Mouse (Mus musculus): ENCODE measurements around the gene Cdh1. TPM values are rescaled to one million over a fixed set of nuclear protein-coding genes. Genes with fewer than 3 reads are reported as not detected.
"Not testable (repeated sequence)": the region's sequence is repeated elsewhere in the genome, so short reads cannot be mapped to it uniquely, and the experiment has no call there.

The Cdh1 gene
- polyA plus RNA-seq, 1 experiment = not detected

DNA sequence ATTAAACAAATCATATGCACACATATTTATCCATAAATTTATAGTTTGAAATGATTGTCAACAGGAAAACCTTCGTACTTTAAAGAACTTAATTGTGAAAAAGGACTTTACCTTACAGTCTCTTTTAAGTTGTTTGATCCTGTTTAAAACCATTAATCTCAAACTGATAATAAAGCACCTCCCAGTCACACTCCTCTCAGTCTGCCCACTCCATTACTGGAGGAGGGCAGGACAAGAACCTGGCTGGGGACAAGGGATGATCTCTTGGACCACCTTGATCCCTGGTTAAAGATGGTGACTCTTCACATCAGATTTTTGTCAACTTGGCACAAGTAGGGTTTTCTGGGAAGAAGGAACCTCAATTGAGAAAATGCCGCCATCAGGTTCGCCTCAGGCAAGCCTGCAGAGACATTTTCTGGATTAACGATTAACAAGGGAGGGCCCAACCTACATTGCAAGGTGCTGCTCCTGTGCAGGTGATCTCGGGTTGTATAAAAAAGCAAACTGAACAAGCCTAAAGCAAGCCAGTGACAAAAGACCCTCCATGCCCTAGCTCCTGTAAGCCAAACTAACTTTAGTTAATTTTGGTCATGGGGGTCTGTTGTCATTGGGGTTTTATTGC, 31.5 kb upstream of the Cdh1 start:
- Histone ChIP-seq H3K4me1 (ENCODE audit: control insufficient read depth, insufficient read depth, low read length) (no peaks in the 10 kb centered on the region), H3K4me3 (ENCODE audit: insufficient read depth, low read depth, low read length) (no peak overlapping the region), H3K27ac (ENCODE audit: insufficient read depth, low read depth, low read length) (no peak overlapping the region)
- WGBS = 92% methylated on average over 5 of the region's 5 CpGs
- TF ChIP-seq POLR2A (IDR thresholded peaks at IDR 0.05; ENCODE audit: insufficient read depth, low read depth, low read length) (no peak), CTCF (IDR thresholded peaks at IDR 0.05; ENCODE audit: insufficient read depth, low read depth, low read length) (no peak)

DNA sequence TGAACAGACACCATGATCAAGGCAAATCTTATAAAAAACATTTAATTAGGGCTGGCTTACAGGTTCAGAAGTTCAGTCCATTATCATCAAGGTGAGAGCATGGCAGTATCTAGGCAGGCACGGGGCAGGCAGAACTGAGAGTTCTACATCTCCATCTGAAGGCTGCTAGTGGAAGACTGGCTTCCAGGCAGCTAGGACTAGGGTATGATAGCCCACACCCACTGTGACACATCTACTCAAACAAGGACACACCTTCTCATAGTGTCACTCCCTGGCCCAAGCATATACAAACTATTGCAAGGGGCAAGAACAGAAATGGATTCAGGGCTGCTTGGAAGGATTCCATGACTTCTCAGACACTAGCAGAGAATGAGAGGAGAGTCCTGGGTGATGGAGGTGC, 31.0 kb upstream of the Cdh1 start:
- not testable (repeated sequence) for H3K4me3 ChIP-seq (ENCODE audit: insufficient read depth, low read depth, low read length); H3K4me1 ChIP-seq (ENCODE audit: control insufficient read depth, insufficient read depth, low read length); H3K27ac ChIP-seq (ENCODE audit: insufficient read depth, low read depth, low read length)
- WGBS = 88% methylated on average over 1 of the region's 1 CpGs

DNA sequence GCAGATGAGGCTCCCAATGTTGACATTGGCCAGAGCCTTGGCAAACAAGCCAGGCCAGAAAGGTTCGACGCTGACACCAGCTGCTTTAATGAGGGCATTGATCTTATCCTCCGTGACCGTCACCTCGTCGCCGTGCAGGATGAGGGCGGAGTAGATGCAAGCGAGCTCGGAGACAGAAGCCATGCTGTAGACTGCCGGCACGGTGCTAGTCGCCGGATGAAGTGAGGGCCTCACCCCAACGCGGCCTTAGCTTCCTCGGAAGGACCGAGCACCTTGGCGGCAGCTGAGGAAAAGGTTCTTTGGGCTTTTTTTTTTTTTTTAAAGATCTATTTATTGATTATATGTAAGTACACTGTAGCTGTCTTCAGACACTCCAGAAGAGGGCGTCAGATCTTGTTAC, 30.0 kb upstream of the Cdh1 start, which contains the start of gene Gm10073:
TSS of gene Gm10073 (minus strand) at position 294 of the 400 bp plus-strand sequence.
- not testable (repeated sequence) for H3K4me3 ChIP-seq (ENCODE audit: insufficient read depth, low read depth, low read length); H3K27ac ChIP-seq (ENCODE audit: insufficient read depth, low read depth, low read length); H3K4me1 ChIP-seq (ENCODE audit: control insufficient read depth, insufficient read depth, low read length)
- 74% methylated on average over 20 of the region's 20 CpGs for WGBS

DNA sequence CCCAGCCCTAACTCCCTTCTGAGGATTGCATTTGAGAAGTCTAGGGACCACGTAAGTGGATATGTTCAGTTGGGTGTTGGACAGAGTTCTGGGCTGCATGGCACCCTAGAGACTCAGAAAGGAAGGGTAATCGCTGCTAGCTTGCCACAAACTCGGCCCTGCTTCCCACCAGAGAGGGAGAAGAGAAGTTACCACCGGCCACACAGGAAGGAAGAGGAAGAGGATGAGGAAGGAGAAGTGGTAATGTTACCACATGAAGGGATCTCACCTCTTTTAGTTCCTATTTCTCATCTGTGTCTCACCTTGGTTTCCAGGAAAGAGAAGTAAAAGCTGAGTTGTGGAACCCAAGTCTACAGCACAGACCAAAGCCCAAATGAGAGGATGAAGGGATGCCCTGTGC, 28.9 kb upstream of the Cdh1 start:
- Histone ChIP-seq H3K4me3 (ENCODE audit: insufficient read depth, low read depth, low read length) (no peak overlapping the region), H3K27ac (ENCODE audit: insufficient read depth, low read depth, low read length) (no peak overlapping the region), H3K4me1 (ENCODE audit: control insufficient read depth, insufficient read depth, low read length) (peaks cover 5% of the 10 kb centered on the region; the same call in 1 of the 2 replicates)
- TF ChIP-seq POLR2A (IDR thresholded peaks at IDR 0.05; ENCODE audit: insufficient read depth, low read depth, low read length) (no peak), CTCF (IDR thresholded peaks at IDR 0.05; ENCODE audit: insufficient read depth, low read depth, low read length) (no peak)
- 94% methylated on average over 4 of the region's 4 CpGs for WGBS

DNA sequence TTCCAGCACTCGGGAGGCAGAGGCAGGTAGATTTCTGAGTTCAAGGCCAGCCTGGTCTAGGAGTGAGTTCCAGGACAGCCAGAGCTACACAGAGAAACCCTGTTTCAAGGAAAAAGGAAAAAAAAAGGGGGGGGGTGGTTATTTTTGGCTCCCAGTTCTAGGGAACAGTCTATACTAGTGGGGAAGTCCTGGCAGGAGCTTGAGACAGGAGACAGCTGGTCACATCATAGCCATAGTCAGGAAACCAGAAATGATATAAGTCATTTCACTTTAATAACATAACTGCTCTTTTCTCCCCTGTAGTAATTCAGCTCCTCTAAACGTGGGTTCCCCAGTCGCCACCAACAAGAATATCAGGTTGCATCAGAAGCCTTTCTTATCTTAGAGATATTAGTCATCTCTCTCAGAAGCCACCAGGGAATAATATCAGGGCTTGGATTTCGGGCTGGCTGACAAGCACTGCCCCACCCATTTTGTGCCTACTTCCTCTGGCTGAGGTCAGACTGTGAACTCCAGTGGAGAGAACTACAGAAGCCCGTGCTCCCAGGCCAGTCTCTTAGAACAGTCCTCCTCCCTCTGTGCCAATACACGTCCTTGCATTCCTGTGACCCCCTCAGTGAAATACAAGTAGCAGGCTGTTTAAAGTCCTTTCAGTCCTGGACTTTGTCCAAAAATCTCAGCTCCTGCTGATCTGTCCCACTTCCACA, 26.1 kb upstream of the Cdh1 start:
- WGBS = 33% methylated on average over 6 of the region's 6 CpGs
- no peak overlapping the region for H3K27ac ChIP-seq (ENCODE audit: insufficient read depth, low read depth, low read length)
- no peak overlapping the region for H3K4me3 ChIP-seq (ENCODE audit: insufficient read depth, low read depth, low read length)
- peaks cover 5% of the 10 kb centered on the region; the same call in 1 of the 2 replicates for H3K4me1 ChIP-seq (ENCODE audit: control insufficient read depth, insufficient read depth, low read length)
- TF ChIP-seq CTCF (IDR thresholded peaks at IDR 0.05; ENCODE audit: insufficient read depth, low read depth, low read length) (no peak), POLR2A (IDR thresholded peaks at IDR 0.05; ENCODE audit: insufficient read depth, low read depth, low read length) (no peak)

DNA sequence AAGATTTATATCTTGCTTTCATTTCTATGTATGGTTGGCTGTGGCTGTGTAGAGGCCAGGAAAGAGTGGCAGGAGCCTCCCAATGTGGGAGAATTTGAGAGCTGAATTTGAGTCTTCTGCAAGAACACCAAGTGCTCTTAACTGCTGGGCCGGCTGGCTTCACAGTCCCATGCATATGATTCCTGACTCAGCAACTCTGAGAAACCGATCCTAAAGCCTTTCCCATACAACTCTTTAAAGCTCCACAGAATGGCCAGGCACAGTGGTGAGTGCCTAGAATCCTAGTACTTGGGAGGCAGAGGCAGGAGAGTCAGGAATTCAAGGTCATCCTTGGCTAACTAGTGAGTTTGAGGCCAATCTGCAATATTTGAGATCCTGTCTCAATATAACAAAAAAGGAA, 23.6 kb upstream of the Cdh1 start:
- Histone ChIP-seq H3K4me3 (ENCODE audit: insufficient read depth, low read depth, low read length) (no peak overlapping the region), H3K4me1 (ENCODE audit: control insufficient read depth, insufficient read depth, low read length) (peaks cover 5% of the 10 kb centered on the region; the same call in 1 of the 2 replicates), H3K27ac (ENCODE audit: insufficient read depth, low read depth, low read length) (no peak overlapping the region)
- WGBS = 93% methylated on average over 2 of the region's 2 CpGs
- TF ChIP-seq CTCF (IDR thresholded peaks at IDR 0.05; ENCODE audit: insufficient read depth, low read depth, low read length) (no peak), POLR2A (IDR thresholded peaks at IDR 0.05; ENCODE audit: insufficient read depth, low read depth, low read length) (no peak)

DNA sequence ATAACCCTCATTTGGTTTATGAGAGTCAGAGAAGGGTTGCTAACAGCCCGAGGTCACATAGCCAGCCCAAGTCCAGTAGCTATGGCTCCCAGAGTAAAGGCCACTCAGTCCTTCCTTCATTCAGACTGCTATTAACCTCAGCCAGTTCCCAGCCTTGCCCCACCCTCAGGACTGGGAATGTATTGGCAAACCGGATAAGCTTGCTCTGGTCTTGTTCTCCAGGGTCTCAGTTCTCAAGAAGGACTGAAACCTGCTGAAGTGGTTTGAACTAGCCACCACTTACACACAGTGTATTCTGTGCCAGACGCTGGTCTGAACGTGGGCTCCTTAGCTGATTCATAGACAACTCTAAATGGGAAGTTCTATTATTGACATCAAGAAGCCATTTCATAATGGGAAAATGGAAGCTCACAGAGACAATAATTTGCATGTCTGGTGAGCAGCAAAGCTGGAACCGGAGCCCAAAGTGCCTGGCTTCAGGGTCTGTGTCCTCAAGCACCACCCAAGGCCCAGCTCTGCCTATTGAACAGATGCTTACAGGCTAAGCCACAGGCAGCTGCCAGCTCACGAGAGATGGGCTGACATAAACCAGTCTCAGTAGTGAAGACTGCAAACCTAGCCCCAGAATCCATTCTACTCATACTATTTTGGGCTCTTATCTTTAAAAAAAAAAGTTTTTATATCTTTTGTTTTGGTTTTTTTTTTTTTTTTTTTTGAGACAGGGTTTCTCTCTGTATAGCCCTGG, 21.6 kb upstream of the Cdh1 start:
- H3K4me1 ChIP-seq (ENCODE audit: control insufficient read depth, insufficient read depth, low read length) = peaks cover 5% of the 10 kb centered on the region; the same call in 1 of the 2 replicates
- 77% methylated on average over 6 of the region's 6 CpGs for WGBS
- TF ChIP-seq POLR2A (IDR thresholded peaks at IDR 0.05; ENCODE audit: insufficient read depth, low read depth, low read length) (no peak), CTCF (IDR thresholded peaks at IDR 0.05; ENCODE audit: insufficient read depth, low read depth, low read length) (no peak)
- no peak overlapping the region for H3K27ac ChIP-seq (ENCODE audit: insufficient read depth, low read depth, low read length)
- H3K4me3 ChIP-seq (ENCODE audit: insufficient read depth, low read depth, low read length) = no peak overlapping the region

DNA sequence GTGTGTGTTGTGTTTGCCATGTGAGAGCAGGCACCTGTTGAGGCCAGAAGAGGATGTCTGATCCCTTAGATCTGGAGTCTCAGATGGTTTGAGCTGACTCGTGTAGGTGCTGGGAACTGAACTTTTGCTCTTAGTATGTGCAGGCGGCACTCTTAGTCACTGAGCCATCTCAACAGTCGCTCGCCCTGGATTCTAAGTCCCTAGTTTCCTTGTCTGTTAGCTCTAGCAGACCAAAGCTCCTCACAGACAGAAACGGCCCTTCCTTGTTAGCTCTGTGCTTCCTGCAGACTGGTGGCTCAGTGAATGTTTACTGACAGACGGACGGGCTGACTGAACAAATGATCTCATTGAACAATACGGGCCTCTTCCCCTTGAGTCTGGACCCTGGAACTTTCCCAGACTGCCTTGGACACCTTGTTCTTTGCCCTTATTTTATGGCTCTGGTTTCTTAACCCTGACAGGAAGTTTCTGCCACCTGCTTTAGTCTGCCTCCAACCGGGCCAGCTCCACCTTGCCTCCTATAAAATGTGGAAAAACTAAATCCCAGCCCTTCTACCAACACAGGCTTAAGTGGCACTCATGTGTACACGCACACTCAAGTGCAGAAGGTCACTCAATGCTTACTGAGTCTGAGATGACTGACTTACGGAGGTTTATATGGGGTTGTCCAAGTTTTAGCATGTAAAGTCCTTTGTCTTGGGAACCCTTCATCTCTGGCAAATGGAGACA, 18.0 kb upstream of the Cdh1 start:
- H3K27ac ChIP-seq (ENCODE audit: insufficient read depth, low read depth, low read length) = no peak overlapping the region
- H3K4me1 ChIP-seq (ENCODE audit: control insufficient read depth, insufficient read depth, low read length) = no peaks in the 10 kb centered on the region
- no peak overlapping the region for H3K4me3 ChIP-seq (ENCODE audit: insufficient read depth, low read depth, low read length)
- WGBS = 82% methylated on average over 11 of the region's 11 CpGs
- TF ChIP-seq POLR2A (IDR thresholded peaks at IDR 0.05; ENCODE audit: insufficient read depth, low read depth, low read length) (no peak), CTCF (IDR thresholded peaks at IDR 0.05; ENCODE audit: insufficient read depth, low read depth, low read length) (no peak)

DNA sequence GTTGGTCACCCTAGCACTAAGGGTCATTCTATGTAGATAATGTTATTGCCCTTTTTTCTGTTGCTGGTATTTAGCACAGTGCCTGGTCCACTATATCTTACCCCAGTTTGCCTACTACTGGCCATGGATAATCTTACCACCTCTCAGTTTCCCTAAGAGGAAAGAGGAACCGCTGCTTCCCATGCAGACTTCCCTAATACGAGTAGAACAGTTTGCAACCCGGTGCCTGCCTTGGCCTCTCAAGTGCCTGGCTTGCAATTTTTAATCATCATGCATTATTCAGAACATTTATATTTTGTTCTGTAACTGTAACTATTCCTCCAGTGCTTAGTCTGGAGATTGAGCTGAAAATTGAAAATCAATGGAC, 17.5 kb upstream of the Cdh1 start:
- H3K4me3 ChIP-seq (ENCODE audit: insufficient read depth, low read depth, low read length) = no peak overlapping the region
- WGBS = 95% methylated on average over 3 of the region's 3 CpGs
- H3K27ac ChIP-seq (ENCODE audit: insufficient read depth, low read depth, low read length) = no peak overlapping the region
- TF ChIP-seq CTCF (IDR thresholded peaks at IDR 0.05; ENCODE audit: insufficient read depth, low read depth, low read length) = no peak
- no peak for TF ChIP-seq POLR2A (IDR thresholded peaks at IDR 0.05; ENCODE audit: insufficient read depth, low read depth, low read length)
- H3K4me1 ChIP-seq (ENCODE audit: control insufficient read depth, insufficient read depth, low read length) = no peaks in the 10 kb centered on the region
